ENCODE assay signal across 8 mouse cellular contexts in genomic region chr8:118283600-118284111, GRCm38 (mm10). TPM values are rescaled to one million over a fixed set of nuclear protein-coding genes. Genes with fewer than 3 reads are reported as not detected.
DNase-seq lines count a peak whose midpoint lies in the region; ATAC-seq lines count a peak whose summit lies in the region.

Cdh13 (plus strand) TSS chr8:118283733.

- H3K9me3 ChIP-seq in embryonic facial prominence, embryonic 11.5 days (replicated peaks; ENCODE audit: control insufficient read depth, low read length), result no peaks in the 10 kb centered on the region
- H3K9me3 ChIP-seq in liver, embryonic 13.5 days (replicated peaks), result no peaks in the 10 kb centered on the region

- H3K9ac ChIP-seq in embryonic facial prominence, embryonic 11.5 days (replicated peaks; ENCODE audit: low read length), result peak within 1 kb of the TSS; percentile 63
- H3K9ac ChIP-seq in liver, embryonic 13.5 days, result no peak within 1 kb of the TSS

- no peaks in the 10 kb centered on the region for H3K4me1 ChIP-seq in embryonic facial prominence, embryonic 11.5 days (ENCODE audit: control insufficient read depth, insufficient read depth, low read length)
- H3K4me1 ChIP-seq in liver, embryonic 13.5 days (replicated peaks), result no peaks in the 10 kb centered on the region

- H3K27ac ChIP-seq in embryonic facial prominence, embryonic 11.5 days (replicated peaks; ENCODE audit: low read depth, low read length), result no peak within 1 kb of the TSS
- no peak within 1 kb of the TSS for H3K27ac ChIP-seq in liver, embryonic 13.5 days

- 0% methylated on average over 33 of the region's 33 CpGs for WGBS in embryonic facial prominence, embryonic 11.5 days
- WGBS in liver, embryonic 13.5 days (ENCODE audit: insufficient replicate concordance), result 2% methylated on average over 33 of the region's 33 CpGs

- peaks cover 14% of the 10 kb centered on the region for H3K27me3 ChIP-seq in embryonic facial prominence, embryonic 11.5 days (ENCODE audit: control insufficient read depth, insufficient read depth, low read length)
- peaks cover 56% of the 10 kb centered on the region for H3K27me3 ChIP-seq in liver, embryonic 13.5 days

- peak; percentile 36; the same call in 1 of the 2 replicates for ATAC-seq in embryonic facial prominence, embryonic 11.5 days (replicated peaks; ENCODE audit: insufficient number of reproducible peaks, low FRiP score, low TSS enrichment, low read depth)
- no peak for ATAC-seq in liver, embryonic 13.5 days (ENCODE audit: low read depth)

- peak; percentile 46 for DNase-seq in urinary bladder, adult 2 months (ENCODE audit: low spot score)
- DNase-seq in urinary bladder, postnatal 10 days (ENCODE audit: low spot score), result no peak
- DNase-seq in embryonic facial prominence, embryonic 11.5 days (ENCODE audit: low spot score), result peak; percentile 72
- peak; percentile 97 for DNase-seq in heart, adult 11 months
- DNase-seq in kidney, postnatal 10 days, result peak; percentile 24
- no peak for DNase-seq in liver, embryonic 13.5 days
- peak; percentile 75 for DNase-seq in right cerebral cortex, postnatal 14 days
- no peak for DNase-seq in spleen, postnatal 36 days (ENCODE audit: low spot score in 2 of 2)

- peak within 1 kb of the TSS; percentile 45 for H3K4me3 ChIP-seq in embryonic facial prominence, embryonic 11.5 days (ENCODE audit: low read depth, low read length)
- peak within 1 kb of the TSS; percentile 18 for H3K4me3 ChIP-seq in liver, embryonic 13.5 days (replicated peaks)

- H3K36me3 ChIP-seq in embryonic facial prominence, embryonic 11.5 days (replicated peaks; ENCODE audit: control insufficient read depth, insufficient read depth, low read depth, low read length), result no peaks in the 10 kb centered on the region
- H3K36me3 ChIP-seq in liver, embryonic 13.5 days, result no peaks in the 10 kb centered on the region

- peak within 1 kb of the TSS; percentile 93 for H3K4me2 ChIP-seq in embryonic facial prominence, embryonic 11.5 days (ENCODE audit: low read depth, low read length)
- H3K4me2 ChIP-seq in liver, embryonic 13.5 days, result peak within 1 kb of the TSS; percentile 36

RNA-seq across cellular contexts. Expression of gene Cdh13, which starts in this region (rescaled TPM):
- polyA plus RNA-seq in urinary bladder, adult 2 months (2012; rRNA removed), result 21.0 and 33.4 TPM in 2 replicates
- polyA plus RNA-seq in embryonic facial prominence, embryonic 11.5 days (2014; fragmentation: Nextera tagmentation; extraction: Ambion mirVana), result 5.1 and 7.1 TPM in 2 replicates
- polyA plus RNA-seq in liver, embryonic 13.5 days (2015; fragmentation: Nextera tagmentation; extraction: Ambion mirVana), result 0.45 and 0.70 TPM in 2 replicates

Comparison
In these comparisons a context has a peak if more than half of its experiments do, and no peak if none do; other contexts are left out.
1. DNase-seq: peak in urinary bladder, adult 2 months (single experiment), embryonic facial prominence, embryonic 11.5 days (single experiment), heart, adult 11 months (single experiment), kidney, postnatal 10 days (single experiment) and right cerebral cortex, postnatal 14 days (single experiment); none in urinary bladder, postnatal 10 days (single experiment), liver, embryonic 13.5 days (single experiment) and spleen, postnatal 36 days (0 of 2).